Mouse (Mus musculus) granulocyte monocyte progenitor cell, adult 5-6 weeks (primary cell): Measurements from ENCODE around the gene Fbxl19. TPM values are rescaled to one million over a fixed set of nuclear protein-coding genes. Genes with fewer than 3 reads are reported as not detected.
"Not testable (repeated sequence)": the region's sequence is repeated elsewhere in the genome, so short reads cannot be mapped to it uniquely, and the experiment has no call there.

Experiments used
- ATAC-seq: replicated peaks from 2 replicates; pipeline ENCODE4 v1.8.0; 2016; ENCODE audit warnings: mild to moderate bottlenecking, moderate TSS enrichment, inconsistent platforms; ENCODE audit not compliant: poor library complexity, severe bottlenecking
- total RNA-seq, 2 experiments: library from RNA; stranded (forward) in 1 of 2; stranded (reverse) in 1 of 2; fragments of 200-712, 200-1000 nt in 1 of 2; fragments of >200 nt in 1 of 2; fragmentation: Nextera tagmentation in 1 of 2; gene quantifications; 2 replicates each; pipeline ENCODE4 v1.2.3; 2014 to 2017

Fbxl19 gene
- total RNA-seq, 2 experiments from 2014 or later: 11.1 to 17.7 TPM

- no peak for ATAC-seq
These were observed 18.4 kb upstream of the Fbxl19 start for GRCm38 (mm10) chr7:127725924-127726323.

GRCm38 (mm10) chr7:127727898-127728297 is 16.4 kb upstream of the Fbxl19 start:
- ATAC-seq: peak; percentile 20; the same call in 1 of the 2 replicates

GRCm38 (mm10) chr7:127730170-127730569 is 14.2 kb upstream of the Fbxl19 start:
- no peak for ATAC-seq

- ATAC-seq: not testable (repeated sequence)
These were observed 12.3 kb upstream of the Fbxl19 start, which contains the start of gene Ctf2 for GRCm38 (mm10) chr7:127732066-127732465. Ctf2 (minus strand) TSS chr7:127732166.

GRCm38 (mm10) chr7:127745251-127745651 is 908 bp downstream of the Fbxl19 start:
- ATAC-seq: peak; percentile 75

- peak; percentile 68 for ATAC-seq
These were observed 1.5 kb downstream of the Fbxl19 start for GRCm38 (mm10) chr7:127745652-127746493.

GRCm38 (mm10) chr7:127746494-127747491 is 2.5 kb downstream of the Fbxl19 start:
- ATAC-seq: no peak

- ATAC-seq: no peak
These were observed 3.4 kb downstream of the Fbxl19 start for GRCm38 (mm10) chr7:127747559-127748234.

GRCm38 (mm10) chr7:127748235-127748560 is 3.9 kb downstream of the Fbxl19 start:
- ATAC-seq: no peak

- ATAC-seq: no peak
These were observed 6.1 kb downstream of the Fbxl19 start for GRCm38 (mm10) chr7:127750131-127751127.

GRCm38 (mm10) chr7:127751619-127752018 is 7.3 kb downstream of the Fbxl19 start:
- ATAC-seq: no peak

GRCm38 (mm10) chr7:127752069-127752468 is 7.7 kb downstream of the Fbxl19 start:
- ATAC-seq: no peak

- ATAC-seq: no peak
These were observed 8.8 kb downstream of the Fbxl19 start for GRCm38 (mm10) chr7:127753158-127753557.

- ATAC-seq: no peak
These were observed 9.4 kb downstream of the Fbxl19 start for GRCm38 (mm10) chr7:127753741-127754140.

- peak; percentile 72 for ATAC-seq
These were observed 15.4 kb downstream of the Fbxl19 start for GRCm38 (mm10) chr7:127759716-127760115.

GRCm38 (mm10) chr7:127760478-127760877 is 16.1 kb downstream of the Fbxl19 start:
- no peak for ATAC-seq

- peak; percentile 72 for ATAC-seq
These were observed 16.7 kb downstream of the Fbxl19 start for GRCm38 (mm10) chr7:127761026-127761425.

- ATAC-seq: peak; percentile 33
These were observed 19.3 kb downstream of the Fbxl19 start for GRCm38 (mm10) chr7:127763642-127764041.

GRCm38 (mm10) chr7:127765756-127766155 is 21.4 kb downstream of the Fbxl19 start:
- no peak for ATAC-seq
